Mouse (Mus musculus): Measurements from ENCODE around the gene Syne1.

DNA sequence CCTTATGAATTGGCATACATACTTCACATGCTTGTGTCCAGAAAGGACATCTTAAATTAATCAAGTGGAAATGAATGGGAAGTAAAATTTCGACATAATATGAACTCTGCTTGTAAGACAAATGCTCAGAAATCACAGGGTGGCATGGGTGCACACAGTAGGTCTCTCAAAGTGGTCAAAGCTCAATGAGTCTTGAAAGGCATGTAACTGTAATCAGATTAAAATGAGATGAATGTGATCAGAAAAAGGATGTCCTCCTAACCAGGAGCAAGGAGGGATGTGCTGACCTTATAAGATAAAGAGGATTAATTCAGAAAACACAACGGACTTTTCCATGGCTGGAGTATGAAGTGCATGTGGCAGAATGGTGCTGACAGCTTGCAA, 453.5 kb downstream of the Syne1 start:
- TF ChIP-seq CTCF (IDR thresholded peaks at IDR 0.05; ENCODE audit: control insufficient read depth, insufficient read depth, low read length) (no peak), POLR2A (IDR thresholded peaks at IDR 0.05; ENCODE audit: borderline replicate concordance, control insufficient read depth, low read depth, low read length) (no peak)

Data from bone marrow, adult 2 months (tissue).